Mouse (Mus musculus): Measurements from ENCODE around the gene Tubb4b. TPM values are rescaled to one million over a fixed set of nuclear protein-coding genes. Genes with fewer than 3 reads are reported as not detected.

Gene Tubb4b
- polyA plus RNA-seq, 1 experiment from 2014 or later = 581 TPM

GRCm38 (mm10) chr2:25242101-25242506, 17.6 kb upstream of the Tubb4b start, which contains the start of the genes Rnf208 and Cysrt1:
Rnf208 (plus strand) TSS chr2:25242255.
Cysrt1 (minus strand) TSS chr2:25242452.
- Histone ChIP-seq H3K9ac (peak within 1 kb of the TSS; percentile 63), H3K27ac (peak within 1 kb of the TSS; percentile 78), H3K4me3 (replicated peaks) (peak within 1 kb of the TSS; percentile 62), H3K27me3 (peaks cover 28% of the 10 kb centered on the region), H3K4me2 (peak within 1 kb of the TSS; percentile 99), H3K36me3 (peaks cover 13% of the 10 kb centered on the region), H3K9me3 (replicated peaks) (no peaks in the 10 kb centered on the region), H3K4me1 (peaks cover 33% of the 10 kb centered on the region)
- ATAC-seq (replicated peaks; ENCODE audit: low FRiP score) = no peak
- 0% methylated on average over 53 of the region's 59 CpGs for WGBS

- Histone ChIP-seq H3K27me3 (peaks cover 28% of the 10 kb centered on the region), H3K9ac (no peak overlapping the region), H3K4me1 (peaks cover 36% of the 10 kb centered on the region), H3K9me3 (replicated peaks) (no peaks in the 10 kb centered on the region), H3K4me2 (peak overlapping the region; percentile 99), H3K36me3 (peaks cover 6% of the 10 kb centered on the region), H3K4me3 (replicated peaks) (peak overlapping the region; percentile 62), H3K27ac (peak overlapping the region; percentile 78)
- whole genome bisulfite sequencing = 18% methylated on average over 6 of the region's 6 CpGs
- ATAC-seq (replicated peaks; ENCODE audit: low FRiP score) = peak; percentile 19
Measured at GRCm38 (mm10) chr2:25241438-25241775, 16.9 kb upstream of the Tubb4b start.

DNA sequence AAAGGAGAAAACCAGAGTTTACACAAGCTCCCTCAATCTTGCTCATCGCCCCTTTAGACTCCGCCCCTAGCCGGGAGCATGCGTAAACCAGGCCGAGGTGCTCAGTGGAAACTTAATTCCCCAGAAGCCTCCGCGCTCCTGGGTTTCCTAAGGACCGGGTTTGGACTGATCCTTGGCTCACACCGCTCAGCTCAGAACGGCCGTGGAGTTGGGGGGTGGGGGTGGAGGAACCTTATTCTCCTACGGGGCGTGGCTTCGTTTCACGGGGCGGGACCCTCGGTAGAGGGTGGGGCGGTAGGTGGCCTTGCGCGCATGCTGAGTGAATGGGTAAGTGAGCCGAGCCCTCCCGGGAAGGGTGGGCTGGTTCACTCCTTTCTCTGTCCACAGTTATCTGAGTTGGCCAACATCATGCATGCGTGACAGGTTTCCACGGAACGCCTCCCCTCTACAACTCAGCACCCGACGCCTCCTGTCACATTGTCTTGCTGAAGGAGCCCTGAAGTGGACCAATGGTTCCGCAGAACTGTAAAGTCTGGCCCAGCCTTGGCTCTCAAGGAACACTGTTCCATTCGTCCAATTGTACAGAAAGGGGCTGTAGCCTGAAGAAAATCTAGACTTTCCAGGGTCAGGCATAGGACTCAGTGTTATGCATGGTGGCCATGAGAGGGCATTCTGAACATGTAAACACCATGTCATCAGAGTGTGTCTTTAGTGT, 16.4 kb upstream of the Tubb4b start:
- 1% methylated on average over 29 of the region's 29 CpGs for WGBS
- Histone ChIP-seq H3K27ac (peak overlapping the region; percentile 78), H3K4me2 (peak overlapping the region; percentile 99), H3K36me3 (peaks cover under 1% of the 10 kb centered on the region; the same call in 1 of the 2 replicates), H3K4me3 (replicated peaks) (peak overlapping the region; percentile 62), H3K9ac (peak overlapping the region; percentile 32), H3K27me3 (peaks cover 28% of the 10 kb centered on the region), H3K9me3 (replicated peaks) (no peaks in the 10 kb centered on the region), H3K4me1 (peaks cover 38% of the 10 kb centered on the region)
- ATAC-seq (replicated peaks; ENCODE audit: low FRiP score) = peak; percentile 85

DNA sequence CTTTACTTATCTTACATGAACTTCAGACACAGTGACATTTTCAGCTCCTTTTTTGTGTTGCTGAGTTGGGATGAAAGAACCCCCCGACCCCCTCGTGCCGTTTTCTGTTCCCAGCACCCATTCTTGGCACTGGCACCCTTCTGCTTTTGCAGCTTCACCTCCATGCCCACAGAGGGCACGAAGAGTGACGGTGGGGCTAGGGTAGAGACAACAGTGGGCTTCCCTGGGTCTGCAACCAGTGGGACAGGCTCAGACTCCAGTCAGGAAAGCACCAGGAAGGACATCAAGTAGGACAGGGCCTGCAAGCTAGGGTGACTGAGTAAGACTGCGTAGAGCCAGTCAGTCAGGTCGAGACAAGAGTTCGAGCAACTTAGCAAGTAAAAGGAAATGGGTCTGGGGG, 15.8 kb upstream of the Tubb4b start:
- H3K27me3 ChIP-seq = peaks cover 28% of the 10 kb centered on the region
- peak overlapping the region; percentile 78 for H3K27ac ChIP-seq
- H3K9ac ChIP-seq = peak overlapping the region; percentile 32
- H3K4me2 ChIP-seq = peak overlapping the region; percentile 99
- 46% methylated on average over 8 of the region's 8 CpGs for WGBS
- no peaks in the 10 kb centered on the region; the same call in 1 of the 2 replicates for H3K36me3 ChIP-seq
- H3K4me1 ChIP-seq = peaks cover 38% of the 10 kb centered on the region
- H3K4me3 ChIP-seq (replicated peaks) = peak overlapping the region; percentile 62
- ATAC-seq (replicated peaks; ENCODE audit: low FRiP score) = no peak; the same call in 1 of the 2 replicates
- no peaks in the 10 kb centered on the region for H3K9me3 ChIP-seq (replicated peaks)

GRCm38 (mm10) chr2:25239766-25240165, 15.3 kb upstream of the Tubb4b start:
- ATAC-seq (replicated peaks; ENCODE audit: low FRiP score) = no peak

DNA sequence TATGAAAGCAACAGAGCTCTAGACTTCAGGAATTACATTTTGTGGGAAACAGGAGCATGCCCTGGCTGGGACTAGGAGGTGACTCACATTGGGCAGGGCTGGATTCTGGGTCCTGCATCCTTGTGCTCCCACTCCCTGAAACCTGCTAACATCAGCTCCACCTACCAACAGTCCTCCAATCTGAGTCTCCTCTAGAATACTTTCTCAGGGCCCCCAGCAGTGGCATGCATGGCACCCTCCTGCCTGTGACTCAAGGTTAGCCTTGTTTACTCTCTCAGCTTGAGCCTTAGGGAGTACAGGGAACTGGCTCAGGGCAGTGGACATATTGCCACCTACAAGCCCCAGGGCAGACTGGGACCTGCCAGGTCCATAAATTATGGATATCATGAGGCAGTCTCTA, 13.6 kb upstream of the Tubb4b start:
- Histone ChIP-seq H3K27ac (no peak overlapping the region), H3K4me1 (peaks cover 39% of the 10 kb centered on the region), H3K9ac (no peak overlapping the region), H3K36me3 (no peaks in the 10 kb centered on the region), H3K4me3 (replicated peaks) (no peak overlapping the region), H3K9me3 (replicated peaks) (no peaks in the 10 kb centered on the region), H3K4me2 (no peak overlapping the region), H3K27me3 (peaks cover 22% of the 10 kb centered on the region)
- no peak for ATAC-seq (replicated peaks; ENCODE audit: low FRiP score)

More at GRCm38 (mm10) chr2:25239766-25240165, 15.3 kb upstream of the Tubb4b start:
- H3K4me2 ChIP-seq = no peak overlapping the region
- H3K27me3 ChIP-seq = peaks cover 28% of the 10 kb centered on the region
- H3K9me3 ChIP-seq (replicated peaks) = no peaks in the 10 kb centered on the region
- WGBS = 79% methylated on average over 3 of the region's 3 CpGs
- H3K9ac ChIP-seq = no peak overlapping the region
- no peak overlapping the region for H3K27ac ChIP-seq
- H3K36me3 ChIP-seq = no peaks in the 10 kb centered on the region
- peaks cover 38% of the 10 kb centered on the region for H3K4me1 ChIP-seq
- no peak overlapping the region for H3K4me3 ChIP-seq (replicated peaks)

DNA sequence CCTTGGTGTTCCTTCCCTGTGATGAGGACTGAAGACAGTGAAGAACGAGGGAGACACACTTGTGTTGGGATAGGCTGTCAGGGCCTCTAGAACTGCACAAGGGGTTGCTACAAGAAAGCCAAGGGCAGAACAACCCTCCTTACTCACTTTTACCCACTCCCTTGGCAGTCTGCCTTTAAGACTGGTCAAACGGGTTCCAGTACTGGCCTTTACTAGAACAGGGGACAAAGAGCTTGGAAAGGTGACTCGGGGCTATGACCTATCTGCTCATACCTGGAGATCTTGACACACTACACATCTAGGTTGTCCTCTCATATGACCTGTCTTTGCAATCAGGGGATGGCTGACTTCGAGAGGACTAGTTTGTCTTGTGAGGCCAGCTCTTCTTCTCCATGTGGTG, 13.0 kb upstream of the Tubb4b start:
- Histone ChIP-seq H3K27ac (no peak overlapping the region), H3K4me3 (replicated peaks) (no peak overlapping the region), H3K9me3 (replicated peaks) (no peaks in the 10 kb centered on the region), H3K4me1 (peaks cover 33% of the 10 kb centered on the region), H3K27me3 (peaks cover 16% of the 10 kb centered on the region), H3K9ac (no peak overlapping the region), H3K36me3 (no peaks in the 10 kb centered on the region), H3K4me2 (no peak overlapping the region)
- 61% methylated on average over 4 of the region's 4 CpGs for WGBS
- no peak for ATAC-seq (replicated peaks; ENCODE audit: low FRiP score)

GRCm38 (mm10) chr2:25236614-25237013, 12.1 kb upstream of the Tubb4b start, which contains the start of gene Rnf224:
Rnf224 (minus strand) TSS chr2:25236787.
- Histone ChIP-seq H3K4me2 (no peak within 1 kb of the TSS), H3K4me3 (replicated peaks) (no peak within 1 kb of the TSS), H3K27me3 (peaks cover 8% of the 10 kb centered on the region), H3K36me3 (no peaks in the 10 kb centered on the region), H3K27ac (no peak within 1 kb of the TSS), H3K4me1 (peaks cover 24% of the 10 kb centered on the region), H3K9ac (no peak within 1 kb of the TSS), H3K9me3 (replicated peaks) (no peaks in the 10 kb centered on the region)
- ATAC-seq (replicated peaks; ENCODE audit: low FRiP score) = no peak
- 31% methylated on average over 8 of the region's 8 CpGs for WGBS

GRCm38 (mm10) chr2:25234551-25235220, 10.2 kb upstream of the Tubb4b start:
- Histone ChIP-seq H3K4me1 (peaks cover 9% of the 10 kb centered on the region), H3K4me3 (replicated peaks) (no peak overlapping the region), H3K4me2 (no peak overlapping the region), H3K27me3 (no peaks in the 10 kb centered on the region), H3K9me3 (replicated peaks) (no peaks in the 10 kb centered on the region), H3K36me3 (no peaks in the 10 kb centered on the region), H3K9ac (no peak overlapping the region), H3K27ac (peak overlapping the region; percentile 61)
- WGBS = 68% methylated on average over 5 of the region's 5 CpGs
- ATAC-seq (replicated peaks; ENCODE audit: low FRiP score) = no peak

GRCm38 (mm10) chr2:25234050-25234449, 9.5 kb upstream of the Tubb4b start, which contains the start of gene Slc34a3:
Slc34a3 (minus strand) TSS chr2:25234364.
- no peak for ATAC-seq (replicated peaks; ENCODE audit: low FRiP score)
- no peaks in the 10 kb centered on the region for H3K9me3 ChIP-seq (replicated peaks)
- peak within 1 kb of the TSS; percentile 61 for H3K27ac ChIP-seq
- H3K36me3 ChIP-seq = no peaks in the 10 kb centered on the region
- H3K27me3 ChIP-seq = no peaks in the 10 kb centered on the region
- peaks cover 9% of the 10 kb centered on the region for H3K4me1 ChIP-seq
- H3K4me3 ChIP-seq (replicated peaks) = no peak within 1 kb of the TSS
- no peak within 1 kb of the TSS for H3K9ac ChIP-seq
- H3K4me2 ChIP-seq = no peak within 1 kb of the TSS
- WGBS = 75% methylated on average over 3 of the region's 3 CpGs

- Histone ChIP-seq H3K9me3 (replicated peaks) (no peaks in the 10 kb centered on the region), H3K9ac (no peak overlapping the region), H3K27me3 (no peaks in the 10 kb centered on the region), H3K4me1 (peaks cover 12% of the 10 kb centered on the region), H3K27ac (no peak overlapping the region), H3K4me3 (replicated peaks) (no peak overlapping the region), H3K4me2 (no peak overlapping the region), H3K36me3 (no peaks in the 10 kb centered on the region)
- WGBS = 76% methylated on average over 4 of the region's 4 CpGs
- ATAC-seq (replicated peaks; ENCODE audit: low FRiP score) = no peak
Measured at GRCm38 (mm10) chr2:25233421-25233820, 8.9 kb upstream of the Tubb4b start.

DNA sequence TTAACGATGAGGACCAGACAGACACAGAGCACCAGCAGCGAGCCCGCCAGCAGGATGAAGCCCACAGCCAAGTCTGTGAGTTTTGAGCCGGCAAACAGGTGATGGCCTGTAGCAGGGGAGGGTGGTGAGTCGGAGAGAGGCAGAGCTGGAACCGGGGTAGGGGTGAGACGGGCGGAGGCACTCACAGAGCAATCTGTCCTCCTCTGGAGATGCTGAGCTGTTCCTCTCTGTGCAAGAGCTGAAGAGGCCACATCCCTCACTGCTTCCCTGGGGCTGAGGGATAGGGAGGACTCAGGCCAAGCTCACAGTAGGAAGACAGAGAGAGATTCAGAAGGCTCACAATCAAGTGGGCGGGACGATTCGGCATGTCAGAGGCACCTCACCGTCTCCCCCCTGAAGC, 6.5 kb upstream of the Tubb4b start:
- no peak for ATAC-seq (replicated peaks; ENCODE audit: low FRiP score)
- peaks cover 10% of the 10 kb centered on the region for H3K4me1 ChIP-seq
- H3K27ac ChIP-seq = no peak overlapping the region
- 60% methylated on average over 12 of the region's 12 CpGs for WGBS
- H3K9ac ChIP-seq = no peak overlapping the region
- no peaks in the 10 kb centered on the region for H3K9me3 ChIP-seq (replicated peaks)
- H3K36me3 ChIP-seq = no peaks in the 10 kb centered on the region
- no peak overlapping the region for H3K4me2 ChIP-seq
- no peaks in the 10 kb centered on the region for H3K27me3 ChIP-seq
- no peak overlapping the region for H3K4me3 ChIP-seq (replicated peaks)
